Mouse (Mus musculus): ENCODE results near the gene Ptprt. TPM values are rescaled to one million over a fixed set of nuclear protein-coding genes. Genes with fewer than 3 reads are reported as not detected.

Gene Ptprt
- polyA plus RNA-seq, 1 experiment from 2014 or later: 2.4 TPM

- H3K4me3 ChIP-seq (ENCODE audit: low read depth, low read length): no peak overlapping the region
- ATAC-seq (ENCODE audit: insufficient number of reproducible peaks, low FRiP score, low TSS enrichment, low read depth): no peak
These were observed 827.1 kb downstream of the Ptprt start for GRCm38 (mm10) chr2:161833846-161834245.

GRCm38 (mm10) chr2:161813326-161813725 is 847.6 kb downstream of the Ptprt start:
- Histone ChIP-seq H3K27me3 (ENCODE audit: control insufficient read depth, insufficient read depth, low read length) (no peaks in the 10 kb centered on the region), H3K9me3 (ENCODE audit: control insufficient read depth, low read length) (no peaks in the 10 kb centered on the region), H3K4me2 (ENCODE audit: low read depth, severe bottlenecking) (no peak overlapping the region), H3K4me1 (ENCODE audit: control insufficient read depth, insufficient read depth, low read length) (no peaks in the 10 kb centered on the region), H3K4me3 (ENCODE audit: low read depth, low read length) (no peak overlapping the region), H3K27ac (replicated peaks; ENCODE audit: low read depth, low read length) (no peak overlapping the region), H3K36me3 (ENCODE audit: control insufficient read depth, insufficient read depth, low read length) (no peaks in the 10 kb centered on the region), H3K9ac (ENCODE audit: low read length) (no peak overlapping the region)
- no peak for DNase-seq (ENCODE audit: low spot score)
- ATAC-seq (ENCODE audit: insufficient number of reproducible peaks, low FRiP score, low TSS enrichment, low read depth): no peak
- WGBS: 97% methylated on average over 1 of the region's 1 CpGs

More at GRCm38 (mm10) chr2:161833846-161834245, 827.1 kb downstream of the Ptprt start:
- H3K9me3 ChIP-seq (ENCODE audit: control insufficient read depth, low read length): no peaks in the 10 kb centered on the region
- H3K9ac ChIP-seq (ENCODE audit: low read length): no peak overlapping the region
- no peaks in the 10 kb centered on the region for H3K4me1 ChIP-seq (ENCODE audit: control insufficient read depth, insufficient read depth, low read length)
- no peak overlapping the region for H3K4me2 ChIP-seq (ENCODE audit: low read depth, severe bottlenecking)
- no peak for DNase-seq (ENCODE audit: low spot score)
- WGBS: 87% methylated on average over 2 of the region's 2 CpGs
- H3K27me3 ChIP-seq (ENCODE audit: control insufficient read depth, insufficient read depth, low read length): no peaks in the 10 kb centered on the region
- H3K36me3 ChIP-seq (ENCODE audit: control insufficient read depth, insufficient read depth, low read length): no peaks in the 10 kb centered on the region
- H3K27ac ChIP-seq (replicated peaks; ENCODE audit: low read depth, low read length): no peak overlapping the region

GRCm38 (mm10) chr2:161808086-161808801 is 852.7 kb downstream of the Ptprt start:
- DNase-seq (ENCODE audit: low spot score): no peak
- no peak overlapping the region for H3K4me3 ChIP-seq (ENCODE audit: low read depth, low read length)
- H3K4me1 ChIP-seq (ENCODE audit: control insufficient read depth, insufficient read depth, low read length): no peaks in the 10 kb centered on the region
- H3K9me3 ChIP-seq (ENCODE audit: control insufficient read depth, low read length): no peaks in the 10 kb centered on the region
- H3K36me3 ChIP-seq (ENCODE audit: control insufficient read depth, insufficient read depth, low read length): no peaks in the 10 kb centered on the region
- no peak overlapping the region for H3K4me2 ChIP-seq (ENCODE audit: low read depth, severe bottlenecking)
- no peak overlapping the region for H3K9ac ChIP-seq (ENCODE audit: low read length)
- no peak overlapping the region for H3K27ac ChIP-seq (replicated peaks; ENCODE audit: low read depth, low read length)
- ATAC-seq (ENCODE audit: insufficient number of reproducible peaks, low FRiP score, low TSS enrichment, low read depth): no peak
- no peaks in the 10 kb centered on the region for H3K27me3 ChIP-seq (ENCODE audit: control insufficient read depth, insufficient read depth, low read length)
- 87% methylated on average over 9 of the region's 9 CpGs for whole genome bisulfite sequencing

GRCm38 (mm10) chr2:161806287-161807007 is 854.5 kb downstream of the Ptprt start:
- ATAC-seq (ENCODE audit: insufficient number of reproducible peaks, low FRiP score, low TSS enrichment, low read depth): no peak
- Histone ChIP-seq H3K36me3 (ENCODE audit: control insufficient read depth, insufficient read depth, low read length) (no peaks in the 10 kb centered on the region), H3K4me2 (ENCODE audit: low read depth, severe bottlenecking) (no peak overlapping the region), H3K4me1 (ENCODE audit: control insufficient read depth, insufficient read depth, low read length) (no peaks in the 10 kb centered on the region), H3K27ac (replicated peaks; ENCODE audit: low read depth, low read length) (no peak overlapping the region), H3K4me3 (ENCODE audit: low read depth, low read length) (no peak overlapping the region), H3K9ac (ENCODE audit: low read length) (no peak overlapping the region), H3K9me3 (ENCODE audit: control insufficient read depth, low read length) (no peaks in the 10 kb centered on the region), H3K27me3 (ENCODE audit: control insufficient read depth, insufficient read depth, low read length) (no peaks in the 10 kb centered on the region)
- 55% methylated on average over 8 of the region's 8 CpGs for WGBS
- no peak for DNase-seq (ENCODE audit: low spot score)

GRCm38 (mm10) chr2:161799946-161800345 is 861.0 kb downstream of the Ptprt start:
- no peak overlapping the region for H3K9ac ChIP-seq (ENCODE audit: low read length)
- DNase-seq (ENCODE audit: low spot score) (no peak), ATAC-seq (ENCODE audit: insufficient number of reproducible peaks, low FRiP score, low TSS enrichment, low read depth) (no peak)
- H3K9me3 ChIP-seq (ENCODE audit: control insufficient read depth, low read length): no peaks in the 10 kb centered on the region
- no peaks in the 10 kb centered on the region for H3K27me3 ChIP-seq (ENCODE audit: control insufficient read depth, insufficient read depth, low read length)
- no peak overlapping the region for H3K4me3 ChIP-seq (ENCODE audit: low read depth, low read length)
- no peak overlapping the region for H3K4me2 ChIP-seq (ENCODE audit: low read depth, severe bottlenecking)
- H3K36me3 ChIP-seq (ENCODE audit: control insufficient read depth, insufficient read depth, low read length): no peaks in the 10 kb centered on the region
- H3K27ac ChIP-seq (replicated peaks; ENCODE audit: low read depth, low read length): no peak overlapping the region
- no peaks in the 10 kb centered on the region for H3K4me1 ChIP-seq (ENCODE audit: control insufficient read depth, insufficient read depth, low read length)
- WGBS: 81% methylated on average over 6 of the region's 6 CpGs

GRCm38 (mm10) chr2:161767528-161767927 is 893.4 kb downstream of the Ptprt start:
- H3K27ac ChIP-seq (replicated peaks; ENCODE audit: low read depth, low read length): no peak overlapping the region

GRCm38 (mm10) chr2:161713024-161713423 is 947.9 kb downstream of the Ptprt start:
- H3K4me3 ChIP-seq (ENCODE audit: low read depth, low read length): no peak overlapping the region
- no peak overlapping the region for H3K27ac ChIP-seq (replicated peaks; ENCODE audit: low read depth, low read length)
- H3K36me3 ChIP-seq (ENCODE audit: control insufficient read depth, insufficient read depth, low read length): no peaks in the 10 kb centered on the region
- ATAC-seq (ENCODE audit: insufficient number of reproducible peaks, low FRiP score, low TSS enrichment, low read depth) (no peak), DNase-seq (ENCODE audit: low spot score) (no peak)
- WGBS: 25% methylated on average over 4 of the region's 4 CpGs
- no peaks in the 10 kb centered on the region for H3K27me3 ChIP-seq (ENCODE audit: control insufficient read depth, insufficient read depth, low read length)
- H3K9me3 ChIP-seq (ENCODE audit: control insufficient read depth, low read length): no peaks in the 10 kb centered on the region
- no peak overlapping the region for H3K9ac ChIP-seq (ENCODE audit: low read length)
- H3K4me2 ChIP-seq (ENCODE audit: low read depth, severe bottlenecking): no peak overlapping the region
- H3K4me1 ChIP-seq (ENCODE audit: control insufficient read depth, insufficient read depth, low read length): no peaks in the 10 kb centered on the region

More at GRCm38 (mm10) chr2:161767528-161767927, 893.4 kb downstream of the Ptprt start:
- H3K36me3 ChIP-seq (ENCODE audit: control insufficient read depth, insufficient read depth, low read length): no peaks in the 10 kb centered on the region
- no peak overlapping the region for H3K9ac ChIP-seq (ENCODE audit: low read length)
- DNase-seq (ENCODE audit: low spot score) (no peak), ATAC-seq (ENCODE audit: insufficient number of reproducible peaks, low FRiP score, low TSS enrichment, low read depth) (no peak)
- no peaks in the 10 kb centered on the region for H3K4me1 ChIP-seq (ENCODE audit: control insufficient read depth, insufficient read depth, low read length)
- no peaks in the 10 kb centered on the region for H3K9me3 ChIP-seq (ENCODE audit: control insufficient read depth, low read length)
- H3K27me3 ChIP-seq (ENCODE audit: control insufficient read depth, insufficient read depth, low read length): no peaks in the 10 kb centered on the region
- no peak overlapping the region for H3K4me3 ChIP-seq (ENCODE audit: low read depth, low read length)
- no peak overlapping the region for H3K4me2 ChIP-seq (ENCODE audit: low read depth, severe bottlenecking)
- WGBS: 91% methylated on average over 2 of the region's 2 CpGs

- WGBS: 89% methylated on average over 5 of the region's 5 CpGs
- Histone ChIP-seq H3K4me1 (ENCODE audit: control insufficient read depth, insufficient read depth, low read length) (no peaks in the 10 kb centered on the region), H3K27me3 (ENCODE audit: control insufficient read depth, insufficient read depth, low read length) (no peaks in the 10 kb centered on the region), H3K9ac (ENCODE audit: low read length) (no peak overlapping the region), H3K4me2 (ENCODE audit: low read depth, severe bottlenecking) (no peak overlapping the region), H3K36me3 (ENCODE audit: control insufficient read depth, insufficient read depth, low read length) (no peaks in the 10 kb centered on the region), H3K27ac (replicated peaks; ENCODE audit: low read depth, low read length) (no peak overlapping the region), H3K4me3 (ENCODE audit: low read depth, low read length) (no peak overlapping the region), H3K9me3 (ENCODE audit: control insufficient read depth, low read length) (no peaks in the 10 kb centered on the region)
- ATAC-seq (ENCODE audit: insufficient number of reproducible peaks, low FRiP score, low TSS enrichment, low read depth) (no peak), DNase-seq (ENCODE audit: low spot score) (no peak)
These were observed 951.6 kb downstream of the Ptprt start for GRCm38 (mm10) chr2:161709316-161709715.
